Mouse (Mus musculus) left cerebral cortex, postnatal 25 days (tissue): Measurements from ENCODE around the gene Rbm20. TPM values are rescaled to one million over a fixed set of nuclear protein-coding genes. Genes with fewer than 3 reads are reported as not detected.
"Not testable (repeated sequence)": the region's sequence is repeated elsewhere in the genome, so short reads cannot be mapped to it uniquely, and the experiment has no call there.

Experiments
- DNase-seq, 2 experiments: peaks; one replicate each; pipeline ENCODE4 v3.0.0; 2022; ENCODE audit warnings: low spot score in 2 of 2, mixed read lengths in 1 of 2
- intact Hi-C: fragments of 180-260 bp; cut with DNase I; formaldehyde crosslinking; loops from one replicate; pipeline ENCODE4 v1.15.1; 2025
- total RNA-seq, 2 experiments: library from RNA; stranded (reverse); gene quantifications; 2 replicates each; pipeline ENCODE4 v1.2.3; 2021

Rbm20 gene
- 1 to 10 TPM; 4.1 to 4.9 TPM for total RNA-seq

DNA sequence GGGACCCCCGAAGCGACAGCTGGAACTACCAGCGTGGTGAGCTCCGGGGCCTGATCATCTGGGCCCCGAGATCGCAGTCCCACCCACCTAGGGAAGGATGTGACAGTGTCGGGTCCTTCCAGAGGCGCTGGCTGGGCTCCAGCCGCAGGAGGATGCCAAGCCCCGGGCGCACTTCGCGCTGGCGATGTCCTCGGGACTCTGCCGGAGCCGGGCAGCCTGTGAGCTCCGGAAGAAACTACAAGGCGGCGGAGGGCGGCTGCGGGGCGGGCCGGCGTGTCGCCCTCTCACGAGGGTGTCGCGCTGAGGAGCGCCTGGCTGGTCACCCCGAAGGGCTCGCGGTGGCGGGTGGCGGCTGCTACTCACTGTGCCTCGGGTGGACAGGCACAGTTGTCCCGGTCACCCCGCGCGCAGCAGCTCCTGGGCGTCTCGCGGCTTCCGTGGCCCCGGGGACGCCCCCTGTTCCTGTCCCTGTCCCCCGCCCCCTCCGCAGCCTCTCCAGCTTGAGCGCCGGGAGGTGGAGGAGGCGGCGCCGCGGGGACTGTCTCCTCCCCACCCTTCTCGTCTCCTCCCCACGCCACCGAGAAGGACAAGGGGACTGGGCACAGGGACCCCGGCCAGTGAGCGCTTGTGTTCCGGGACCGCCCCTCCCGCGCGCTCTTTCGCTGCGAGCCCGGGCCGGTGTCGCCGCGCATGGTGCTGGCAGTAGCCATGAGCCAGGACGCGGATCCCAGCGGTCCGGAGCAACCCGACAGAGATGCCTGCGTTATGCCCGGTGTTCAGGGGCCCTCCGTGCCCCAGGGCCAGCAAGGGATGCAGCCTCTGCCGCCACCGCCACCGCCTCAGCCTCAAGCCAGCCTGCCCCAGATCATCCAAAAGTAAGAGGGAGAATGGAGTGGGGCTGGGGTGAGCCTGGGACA lies at the start of gene Rbm20:
Gene Rbm20 (plus strand): TSS at position 589 of the 917 bp plus-strand sequence.
- intact Hi-C loops = no loop called here
- peak; percentile 25 to 40 for DNase-seq

GRCm38 (mm10) chr19:53638041-53638440 lies 39.1 kb upstream of the Rbm20 start:
- no peak for DNase-seq

GRCm38 (mm10) chr19:53638727-53639126 lies 38.4 kb upstream of the Rbm20 start:
- intact Hi-C loops = loop anchor here (5.0 kb wide), 1 partner anchor 36 kb away; the partner anchor contains the start of gene Smc3

More at GRCm38 (mm10) chr19:53638041-53638440, 39.1 kb upstream of the Rbm20 start:
- intact Hi-C loops = loop anchor here (5.0 kb wide), 1 partner anchor 36 kb away; the partner anchor contains the start of gene Smc3

DNA sequence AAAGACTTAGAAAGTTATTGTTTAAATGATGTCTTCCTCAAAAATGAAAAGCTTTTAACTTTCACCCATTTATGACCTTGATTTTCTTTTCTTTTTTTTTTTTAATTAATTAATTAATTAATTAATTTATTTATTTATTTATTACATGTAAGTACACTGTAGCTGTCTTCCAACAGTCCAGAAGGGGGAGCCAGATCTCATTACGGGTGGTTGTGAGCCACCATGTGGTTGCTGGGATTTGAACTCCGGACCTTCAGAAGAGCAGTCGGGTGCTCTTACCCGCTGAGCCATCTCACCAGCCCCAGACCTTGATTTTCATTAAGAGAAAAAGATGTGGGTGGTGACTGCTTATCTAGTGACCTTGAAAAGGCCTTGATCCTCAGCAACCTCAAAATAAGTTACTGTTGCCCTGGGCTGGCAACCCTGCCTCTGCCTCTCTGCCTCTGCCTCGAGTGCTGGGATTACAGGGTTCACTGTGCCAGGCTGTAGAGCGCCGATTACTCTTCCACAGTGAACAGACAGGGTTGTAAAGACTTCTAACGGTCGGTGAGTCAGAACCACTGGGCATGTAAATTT lies 33.0 kb upstream of the Rbm20 start:
- no peak for DNase-seq
- intact Hi-C loops = loop anchor here (10.0 kb wide), 1 partner anchor 1441 kb away; no protein-coding TSS in a partner anchor

More at GRCm38 (mm10) chr19:53638727-53639126, 38.4 kb upstream of the Rbm20 start:
- DNase-seq = no peak

DNA sequence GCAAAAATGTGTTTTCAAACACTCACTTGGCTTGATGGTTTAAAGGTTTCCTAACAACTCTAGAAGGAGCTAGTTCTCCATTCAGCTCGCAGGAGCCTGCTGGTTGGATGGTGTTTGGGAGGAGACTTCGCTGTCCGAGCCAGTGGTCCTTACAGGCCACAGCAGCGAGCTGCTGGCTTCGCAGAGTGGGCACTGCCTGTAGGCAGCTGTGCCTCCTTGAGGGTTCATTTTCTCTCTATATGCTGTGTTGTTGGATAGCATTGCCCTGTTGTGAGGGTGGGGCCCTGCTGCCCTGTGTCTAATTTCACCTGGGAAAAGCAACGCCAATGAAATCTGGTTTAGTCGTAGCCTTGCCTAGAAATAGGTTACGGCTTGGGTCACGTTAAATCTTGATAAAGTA lies 29.8 kb upstream of the Rbm20 start:
- DNase-seq = no peak
- intact Hi-C loops = loop anchor here (5.0 to 10.0 kb wide), 2 partner anchors 280 to 1438 kb away; no protein-coding TSS in a partner anchor

DNA sequence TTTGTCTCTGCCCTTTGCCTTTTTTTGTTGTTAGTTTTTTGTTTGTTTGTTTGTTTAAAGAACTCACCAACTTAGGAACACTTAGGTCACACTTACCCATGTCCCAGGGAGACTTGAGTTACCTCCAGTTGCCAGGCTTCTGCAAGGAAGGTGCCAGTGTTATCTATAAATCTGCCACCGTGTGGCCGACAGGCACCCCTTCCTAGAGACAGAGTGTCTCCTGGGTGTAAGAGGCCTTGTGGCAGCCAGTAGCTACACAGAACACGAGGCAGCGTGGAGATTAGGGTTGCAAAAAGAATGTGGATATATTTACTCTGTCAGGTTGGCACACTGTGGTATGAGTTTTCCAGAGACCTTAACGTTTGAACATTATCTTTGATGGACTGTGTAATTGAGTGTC lies 29.1 kb upstream of the Rbm20 start:
- DNase-seq = peak in 1 of 2 experiments; percentile 18
- intact Hi-C loops = loop anchor here (2.0 to 10.0 kb wide), 5 partner anchors 57 to 1437 kb away; no protein-coding TSS in a partner anchor

DNA sequence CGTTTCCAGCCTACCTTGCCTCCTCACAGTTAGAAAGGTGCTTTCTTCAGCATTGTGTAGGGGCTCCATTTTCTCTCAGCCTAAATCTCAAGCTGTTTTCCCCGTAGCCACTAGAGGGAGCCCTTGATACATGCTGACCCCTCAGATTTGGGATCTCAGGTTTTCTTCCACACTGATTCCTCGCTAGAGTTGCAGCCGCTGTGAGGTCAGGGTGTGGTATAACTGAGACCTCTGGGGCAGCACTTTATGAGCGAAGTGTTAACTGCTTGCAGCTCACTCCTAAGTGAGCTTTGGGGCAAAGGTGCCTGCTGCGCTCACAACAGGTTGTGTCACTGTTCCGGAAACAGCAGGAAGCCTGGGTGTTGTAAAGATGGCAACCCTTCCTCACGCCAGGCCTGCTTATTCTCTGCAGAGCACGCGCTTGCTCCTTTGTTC lies 28.3 kb upstream of the Rbm20 start:
- intact Hi-C loops = loop anchor here (2.0 to 10.0 kb wide), 5 partner anchors 56 to 1436 kb away; no protein-coding TSS in a partner anchor
- DNase-seq = peak; percentile 82 to 88

GRCm38 (mm10) chr19:53649361-53649760 lies 27.7 kb upstream of the Rbm20 start:
- intact Hi-C loops = loop anchor here (2.0 to 10.0 kb wide), 5 partner anchors 55 to 1435 kb away; no protein-coding TSS in a partner anchor
- peak in 1 of 2 experiments; percentile 31 for DNase-seq

DNA sequence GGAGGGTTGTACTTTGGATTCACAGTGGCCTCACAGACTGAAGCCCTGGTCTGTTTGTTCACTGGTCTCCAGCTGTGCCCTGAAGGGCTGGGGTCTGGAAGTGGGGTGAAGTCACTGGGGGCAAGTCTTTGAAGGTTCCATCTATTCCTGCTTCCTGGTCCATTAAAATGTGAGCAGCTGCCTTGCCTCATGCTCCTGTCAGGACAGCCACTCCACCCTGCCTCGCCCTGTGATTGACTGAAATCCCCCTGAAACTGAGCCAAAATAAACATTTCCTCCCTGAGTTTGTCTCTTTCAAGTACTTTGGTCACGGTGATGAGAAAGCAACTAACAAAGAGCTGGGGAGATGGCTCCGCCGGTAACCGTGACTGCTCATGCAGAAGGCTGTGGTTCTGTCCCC lies 27.3 kb upstream of the Rbm20 start:
- intact Hi-C loops = loop anchor here (2.0 to 10.0 kb wide), 5 partner anchors 55 to 1435 kb away; no protein-coding TSS in a partner anchor
- DNase-seq = peak in 1 of 2 experiments; percentile 46

DNA sequence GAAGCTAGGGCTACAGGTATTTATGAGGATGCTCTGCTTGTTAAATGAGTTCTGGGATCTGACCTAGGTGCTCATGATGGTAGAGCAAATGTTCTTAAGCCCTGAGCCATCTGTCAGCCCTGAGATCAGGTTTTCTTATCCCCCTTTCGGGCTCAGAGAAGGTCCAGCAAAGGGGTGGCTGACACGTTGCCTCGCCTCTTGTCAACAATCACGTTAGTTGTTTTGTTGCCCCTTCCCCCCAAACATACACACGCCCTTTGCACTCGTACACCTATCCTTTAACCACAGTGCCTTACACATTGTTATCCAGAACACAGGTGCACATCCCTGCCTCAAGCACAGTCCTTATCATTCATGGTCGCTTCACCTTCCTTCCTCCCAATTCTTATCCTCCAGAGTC lies 26.2 kb upstream of the Rbm20 start:
- intact Hi-C loops = no loop called here
- DNase-seq = no peak

- intact Hi-C loops = no loop called here
- DNase-seq = no peak
Observed at GRCm38 (mm10) chr19:53652267-53652666, 24.8 kb upstream of the Rbm20 start.

DNA sequence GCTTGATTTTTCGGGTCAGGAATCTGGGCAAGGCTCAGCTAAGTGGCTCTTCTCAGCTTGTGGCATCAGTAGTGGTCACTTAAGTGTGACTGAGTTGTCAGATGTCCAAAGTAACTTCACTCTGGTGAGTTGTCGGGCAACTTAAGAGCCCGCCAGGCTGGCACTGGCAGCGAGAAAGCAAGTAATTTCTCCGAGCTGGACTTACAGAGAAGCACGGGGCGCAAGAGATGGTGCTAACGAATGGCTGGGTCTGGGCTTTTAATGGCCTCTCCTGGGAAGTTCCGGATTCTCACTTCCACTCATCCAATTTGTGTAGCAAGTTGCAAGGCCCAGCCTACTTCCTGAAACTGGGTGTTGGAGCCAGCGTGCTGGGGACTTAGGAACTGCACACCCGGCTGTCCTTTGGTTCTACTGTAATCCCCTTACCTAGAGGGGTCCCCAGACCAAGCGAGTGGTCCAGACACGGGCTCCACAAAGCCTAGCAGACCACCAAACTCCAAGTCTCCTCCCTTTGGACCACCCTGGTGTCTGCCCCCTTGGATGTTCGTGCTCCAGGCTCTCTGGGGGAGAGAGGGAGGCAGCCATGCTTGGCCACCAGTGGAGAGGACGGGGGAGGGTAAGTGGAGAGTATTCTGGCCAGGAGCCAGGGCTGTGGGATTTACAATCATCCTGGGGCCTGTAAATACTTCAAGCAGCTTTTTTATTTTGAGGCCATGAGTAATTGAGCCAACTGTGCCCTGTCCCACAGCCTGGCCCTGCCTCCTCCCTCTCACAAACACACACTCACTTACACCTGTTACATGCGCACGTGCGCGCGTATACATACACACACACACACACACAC lies 23.3 kb upstream of the Rbm20 start:
- no peak for DNase-seq
- intact Hi-C loops = no loop called here

DNA sequence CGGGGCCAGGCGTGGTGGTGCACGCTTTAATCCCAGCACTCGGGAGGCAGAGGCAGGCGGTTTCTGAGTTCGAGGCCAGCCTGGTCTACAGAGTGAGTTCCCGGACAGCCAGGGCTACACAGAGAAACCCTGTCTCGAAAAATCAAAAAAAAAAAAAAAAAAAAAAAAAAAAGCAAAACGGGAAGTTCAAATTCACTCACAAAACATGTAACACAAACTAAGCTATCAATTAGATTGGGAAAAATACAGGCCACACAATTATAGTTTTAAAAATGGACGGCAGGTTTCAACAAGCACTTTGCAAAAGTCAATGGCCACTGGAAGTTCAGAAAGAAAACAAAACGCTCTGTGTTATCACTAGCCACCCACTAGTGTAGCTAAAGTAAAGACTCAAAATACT lies 20.7 kb upstream of the Rbm20 start:
- DNase-seq, intact Hi-C loops: not testable (repeated sequence)

DNA sequence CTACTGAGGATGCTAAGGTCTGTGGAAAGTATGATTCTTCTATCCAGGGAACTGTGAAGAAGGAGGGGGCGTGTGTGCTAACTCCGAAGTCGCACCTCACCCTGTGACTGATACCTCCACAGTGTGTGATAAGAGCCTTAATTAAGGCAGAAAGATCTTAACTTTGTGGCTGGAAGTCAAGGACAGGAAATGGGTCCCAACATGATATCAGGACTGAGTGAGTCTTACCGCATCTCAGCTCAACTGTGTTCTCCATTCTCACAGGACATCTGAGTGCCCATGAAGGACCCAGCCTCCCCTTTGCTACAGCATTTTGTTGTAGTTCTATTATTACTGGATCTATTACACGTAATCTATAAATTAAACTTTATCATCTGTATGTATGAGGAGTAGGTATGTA lies 19.7 kb upstream of the Rbm20 start:
- DNase-seq = no peak
- intact Hi-C loops = no loop called here

GRCm38 (mm10) chr19:53660722-53661420 lies 16.2 kb upstream of the Rbm20 start:
- DNase-seq = no peak
- intact Hi-C loops = no loop called here

GRCm38 (mm10) chr19:53661938-53662722 lies 15.0 kb upstream of the Rbm20 start:
- intact Hi-C loops = no loop called here
- no peak for DNase-seq

DNA sequence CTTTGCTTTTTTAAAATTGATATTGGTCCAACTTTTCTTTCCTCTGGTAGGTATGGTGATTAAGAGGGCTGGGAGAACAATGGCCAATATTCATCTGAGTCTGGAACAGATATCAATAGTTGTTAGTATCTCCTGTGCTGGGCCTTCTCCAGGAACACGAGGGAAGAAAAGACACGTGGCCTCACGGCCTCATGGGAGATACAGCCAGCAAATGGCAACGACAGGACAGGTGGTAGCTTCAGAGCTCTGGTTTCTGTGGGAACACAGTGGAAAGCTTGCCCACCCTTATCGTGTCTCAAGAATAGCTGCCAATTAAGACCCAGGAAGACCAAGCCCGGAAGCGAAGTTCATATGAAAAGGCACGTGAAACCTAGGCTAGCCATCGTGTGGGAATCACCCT lies 12.3 kb upstream of the Rbm20 start:
- intact Hi-C loops = no loop called here
- DNase-seq = no peak

DNA sequence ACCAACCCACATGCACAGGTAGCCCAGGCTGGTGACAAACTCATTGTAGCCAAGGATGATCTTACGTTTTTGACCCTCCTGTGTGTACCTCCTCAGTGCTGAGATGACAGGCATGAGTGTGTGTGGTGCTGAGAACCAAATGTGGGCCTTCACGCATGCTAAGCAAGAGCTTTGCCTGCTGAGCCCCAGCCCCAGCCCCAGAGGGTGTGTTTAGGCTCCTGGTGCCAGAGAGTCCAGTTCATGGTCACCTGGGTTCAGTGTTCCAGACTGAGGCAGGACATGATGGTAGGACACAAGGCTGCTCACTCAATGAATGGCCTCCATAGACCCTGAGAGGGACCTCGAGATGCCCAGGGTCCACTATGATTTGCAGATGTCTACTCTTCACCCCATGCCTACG lies 11.7 kb upstream of the Rbm20 start:
- DNase-seq = no peak
- intact Hi-C loops = no loop called here
